ENCODE assay signal across 14 mouse cellular contexts in genomic region chr14:46606694-46607093, GRCm38 (mm10).
"Had no signal": no experiment of that assay in that cellular context is flagged by ENCODE, and none has a peak within 500 bp of the region (broad histone marks: within the 10 kb centered on the region; RNA-seq: fewer than 3 reads in every experiment).

No protein-coding gene starts in this region.

- DNase-seq: lung, embryonic 14.5 days; lung, postnatal 10 days; lung, postnatal 4 days; retina, postnatal 1 day; right cerebral cortex, postnatal 4 days; spleen, adult 18-20 months; thymus, postnatal 36 days had no signal

- H3K4me3 ChIP-seq: limb, embryonic 15.5 days; midbrain, embryonic 10.5 days; neural tube, embryonic 13.5 days had no signal

- H3K9me3 ChIP-seq: limb, embryonic 15.5 days; midbrain, embryonic 10.5 days; neural tube, embryonic 13.5 days had no signal

- H3K36me3 ChIP-seq: limb, embryonic 15.5 days; midbrain, embryonic 10.5 days; neural tube, embryonic 13.5 days had no signal

- H3K27ac ChIP-seq: hindbrain, postnatal 0 days; kidney, postnatal 0 days; limb, embryonic 15.5 days; midbrain, embryonic 10.5 days; neural tube, embryonic 13.5 days had no signal

- H3K4me2 ChIP-seq: limb, embryonic 15.5 days; lung, embryonic 14.5 days; neural tube, embryonic 13.5 days had no signal

- ATAC-seq: hindbrain, postnatal 0 days; intestine, embryonic 16.5 days; midbrain, embryonic 16.5 days had no signal

- H3K9ac ChIP-seq: limb, embryonic 15.5 days; lung, embryonic 14.5 days; neural tube, embryonic 13.5 days had no signal
